Mouse (Mus musculus) ZHBTc4 (cell line): ENCODE data around the gene Snap23.

Experiments used
- DNase-seq: peaks from one replicate; pipeline ENCODE4 v3.0.0-alpha.2; 2011; ENCODE audit warnings: low read depth, low spot score

Gene Snap23

GRCm38 (mm10) chr2:120578286-120578685, 10.8 kb downstream of the Snap23 start:
- peak; percentile 74 for DNase-seq

- DNase-seq, result no peak
Observed at GRCm38 (mm10) chr2:120589759-120590158, 22.3 kb downstream of the Snap23 start.

- DNase-seq, result no peak
Observed at GRCm38 (mm10) chr2:120592227-120592626, 24.8 kb downstream of the Snap23 start.

- DNase-seq, result no peak
Observed at GRCm38 (mm10) chr2:120597734-120598133, 30.3 kb downstream of the Snap23 start.

- no peak for DNase-seq
Observed at GRCm38 (mm10) chr2:120599506-120599905, 32.0 kb downstream of the Snap23 start.

- no peak for DNase-seq
Observed at GRCm38 (mm10) chr2:120606021-120606690, 38.7 kb downstream of the Snap23 start.

GRCm38 (mm10) chr2:120608830-120609723, 41.6 kb downstream of the Snap23 start, which contains the start of the genes Haus2 and Lrrc57:
Gene Haus2 (plus strand): TSS chr2:120609383.
Gene Lrrc57 (minus strand): TSS chr2:120609520.
- peak; percentile 97 for DNase-seq

GRCm38 (mm10) chr2:120616279-120617163, 49.0 kb downstream of the Snap23 start:
- DNase-seq, result no peak

GRCm38 (mm10) chr2:120619538-120619937, 52.1 kb downstream of the Snap23 start:
- peak; percentile 44 for DNase-seq

GRCm38 (mm10) chr2:120622920-120623319, 55.4 kb downstream of the Snap23 start:
- DNase-seq, result no peak

GRCm38 (mm10) chr2:120628076-120628865, 60.8 kb downstream of the Snap23 start:
- no peak for DNase-seq

GRCm38 (mm10) chr2:120628886-120629735, 61.6 kb downstream of the Snap23 start, which contains the start of gene Stard9:
Gene Stard9 (plus strand): TSS chr2:120629121.
- DNase-seq, result peak; percentile 100

GRCm38 (mm10) chr2:120630246-120630645, 62.8 kb downstream of the Snap23 start:
- DNase-seq, result no peak

GRCm38 (mm10) chr2:120630655-120631054, 63.2 kb downstream of the Snap23 start:
- DNase-seq, result no peak

GRCm38 (mm10) chr2:120631521-120631920, 64.0 kb downstream of the Snap23 start:
- no peak for DNase-seq

GRCm38 (mm10) chr2:120631957-120632356, 64.5 kb downstream of the Snap23 start:
- no peak for DNase-seq

- DNase-seq, result no peak
Observed at GRCm38 (mm10) chr2:120640835-120641234, 73.4 kb downstream of the Snap23 start.

GRCm38 (mm10) chr2:120643836-120644235, 76.4 kb downstream of the Snap23 start:
- DNase-seq, result no peak

GRCm38 (mm10) chr2:120646777-120647176, 79.3 kb downstream of the Snap23 start:
- DNase-seq, result peak; percentile 49
